Mouse (Mus musculus): ENCODE data around the gene Slu7. TPM values are rescaled to one million over a fixed set of nuclear protein-coding genes. Genes with fewer than 3 reads are reported as not detected.

Gene Slu7
- polyA plus RNA-seq, 1 experiment = 25.0 TPM

GRCm38 (mm10) chr11:43483122-43483792 lies 49.7 kb downstream of the Slu7 start:
- DNase-seq (ENCODE audit: extremely low spot score in 1 of 2, low spot score in 1 of 2) = no peak

- no peak for DNase-seq (ENCODE audit: extremely low spot score in 1 of 2, low spot score in 1 of 2)
These were observed 50.5 kb downstream of the Slu7 start for GRCm38 (mm10) chr11:43484057-43484456.

GRCm38 (mm10) chr11:43484652-43485051 lies 51.1 kb downstream of the Slu7 start:
- DNase-seq (ENCODE audit: extremely low spot score in 1 of 2, low spot score in 1 of 2) = no peak

GRCm38 (mm10) chr11:43485855-43486254 lies 52.3 kb downstream of the Slu7 start:
- no peak for DNase-seq (ENCODE audit: extremely low spot score in 1 of 2, low spot score in 1 of 2)

- DNase-seq (ENCODE audit: extremely low spot score in 1 of 2, low spot score in 1 of 2) = peak; percentile 38 to 84
These were observed 59.1 kb downstream of the Slu7 start for GRCm38 (mm10) chr11:43492663-43493062.

- peak; percentile 21 to 87 for DNase-seq (ENCODE audit: extremely low spot score in 1 of 2, low spot score in 1 of 2)
These were observed 60.4 kb downstream of the Slu7 start for GRCm38 (mm10) chr11:43493815-43494409.

GRCm38 (mm10) chr11:43495037-43495436 lies 61.5 kb downstream of the Slu7 start:
- no peak for DNase-seq (ENCODE audit: extremely low spot score in 1 of 2, low spot score in 1 of 2)

DNA sequence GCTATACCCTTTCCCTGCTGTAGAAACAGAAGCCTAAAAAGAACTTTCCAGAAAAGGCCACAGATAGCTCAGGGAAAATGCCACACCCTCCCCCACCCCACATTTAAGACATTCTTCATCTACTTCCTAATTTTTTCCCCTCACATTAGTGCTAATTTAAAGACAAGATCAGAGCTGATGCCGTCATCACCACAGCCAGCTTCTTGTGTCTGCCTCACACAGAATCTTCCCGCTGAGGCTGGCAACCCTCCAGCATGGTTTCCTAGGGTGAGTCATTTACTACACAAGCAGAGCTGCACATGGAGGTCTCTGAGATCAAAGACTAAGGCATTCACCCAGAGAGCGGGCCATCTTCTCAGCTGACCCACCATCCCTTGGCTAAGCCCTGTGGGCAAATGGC lies 62.0 kb downstream of the Slu7 start:
- DNase-seq (ENCODE audit: extremely low spot score in 1 of 2, low spot score in 1 of 2) = peak; percentile 38 to 79

Other genes with a start within 250 kb of the Slu7 start
- 75.9 and 87.6 TPM in 2 replicates for gene Pttg1, start 7.5 kb upstream of the Slu7 start, polyA plus RNA-seq (2012; rRNA removed)
- 3.5 TPM in 2 replicates for gene C1qtnf2, start 40.5 kb downstream of the Slu7 start, polyA plus RNA-seq (2012; rRNA removed)
- gene Ccnjl, start 95.0 kb downstream of the Slu7 start, polyA plus RNA-seq (2012; rRNA removed) = 1.5 and 2.2 TPM in 2 replicates
- 0.32 and 0.59 TPM in 2 replicates for gene 4933415A04Rik, start 153.3 kb downstream of the Slu7 start, polyA plus RNA-seq (2012; rRNA removed)
- not detected in 2 replicates for gene Fabp6, start 167.8 kb downstream of the Slu7 start, polyA plus RNA-seq (2012; rRNA removed)
- 39.3 and 41.2 TPM in 2 replicates for gene Pwwp2a, start 248.3 kb downstream of the Slu7 start, polyA plus RNA-seq (2012; rRNA removed)